Mouse (Mus musculus): ENCODE measurements around the gene Fignl2.

Fignl2 gene

DNA sequence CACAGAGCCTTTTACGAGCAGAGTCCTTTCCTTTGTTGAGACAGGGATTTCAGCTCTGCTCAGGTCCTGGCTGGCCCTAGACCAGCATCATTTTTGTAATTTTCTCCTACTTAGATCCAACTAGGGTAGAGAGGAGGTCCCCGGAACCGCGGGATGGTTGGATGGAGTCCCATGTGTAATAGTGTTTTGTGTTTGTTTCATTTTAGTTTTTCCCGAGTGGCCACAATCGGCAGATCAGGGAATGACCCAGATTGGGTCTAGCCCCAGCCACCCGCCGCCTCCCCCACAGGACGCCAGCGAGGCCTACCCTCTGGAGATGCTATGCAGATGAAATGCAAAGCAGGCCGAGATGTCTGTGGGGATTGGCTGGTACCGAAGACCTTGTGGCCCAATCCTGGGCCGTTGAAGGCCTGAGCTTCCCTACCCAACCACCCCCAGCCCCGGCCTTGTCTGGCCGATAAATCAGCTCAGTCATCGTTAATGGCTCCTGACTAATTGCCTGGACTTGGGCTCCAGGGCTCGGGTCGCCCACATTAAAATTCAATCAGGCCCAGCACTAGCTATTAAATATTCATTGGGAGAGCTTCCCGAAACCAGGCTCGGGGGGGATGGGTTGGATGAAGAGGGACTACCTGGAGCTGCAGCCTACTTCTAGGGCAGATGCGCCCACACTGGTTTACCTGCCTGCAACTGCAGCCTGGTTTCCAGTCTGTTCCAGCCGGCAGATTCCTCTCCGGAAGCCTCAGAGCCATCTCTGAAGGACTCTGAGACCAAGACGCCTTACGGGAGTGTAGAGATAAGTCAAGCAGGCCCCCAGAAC lies 14.7 kb upstream of the Fignl2 start:
- peak; percentile 75 to 92 for DNase-seq

DNA sequence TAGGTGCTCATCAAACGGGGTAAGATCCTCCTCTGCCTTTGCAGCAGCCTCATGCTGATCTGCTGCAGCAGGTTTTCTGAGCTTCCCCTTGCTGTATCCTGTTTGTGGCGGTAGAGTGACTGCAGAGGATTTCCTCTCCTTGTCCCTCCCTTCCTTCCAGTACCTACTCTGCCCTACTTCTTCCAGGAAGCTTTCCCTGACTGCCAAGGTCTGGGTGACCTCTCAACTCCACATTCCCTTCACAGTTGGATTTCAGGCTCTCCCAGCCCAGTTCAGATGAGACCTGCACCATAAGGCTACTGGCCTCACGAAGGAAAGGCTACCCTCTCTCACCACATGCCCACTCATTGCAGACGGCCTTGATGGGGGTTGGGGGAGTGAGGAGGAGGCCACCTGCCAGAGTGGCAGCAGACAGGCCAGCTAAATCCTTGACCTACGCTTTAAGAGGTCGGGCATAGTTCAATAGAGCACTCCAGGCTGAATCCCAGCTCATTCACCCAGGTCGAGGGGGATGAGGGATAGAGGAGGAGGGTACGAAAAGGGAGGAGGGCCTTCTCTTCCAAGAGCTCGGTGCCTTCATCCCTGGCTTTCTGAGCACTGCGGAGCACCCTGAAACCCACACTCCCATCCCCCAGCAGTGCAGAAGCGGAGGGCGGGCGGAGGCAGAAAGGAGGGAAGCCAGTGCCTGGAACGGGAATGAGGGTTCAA lies 13.9 kb upstream of the Fignl2 start:
- DNase-seq: peak in 1 of 2 experiments; percentile 58

- DNase-seq: no peak
Observed at GRCm38 (mm10) chr15:101091551-101091950, 13.2 kb upstream of the Fignl2 start.

DNA sequence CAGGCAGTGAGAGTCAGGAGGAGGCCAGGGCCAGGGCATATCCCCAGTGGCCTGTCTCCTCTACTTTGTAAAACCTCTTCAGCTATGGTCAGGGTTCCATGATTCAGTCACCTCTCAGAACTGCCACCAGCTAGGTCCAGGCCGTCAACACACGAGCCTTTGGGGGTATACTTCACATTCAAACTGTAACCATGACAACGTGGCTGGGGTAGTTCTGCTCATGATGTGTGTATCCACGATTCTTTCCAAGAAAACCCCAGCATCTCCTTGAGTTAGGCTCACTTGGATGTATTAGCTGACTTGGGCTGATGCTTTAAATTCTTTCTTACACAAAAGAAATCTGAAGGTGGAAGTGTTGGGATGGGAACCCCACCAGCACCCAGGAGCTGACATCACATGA lies 9.9 kb upstream of the Fignl2 start:
- no peak for DNase-seq

GRCm38 (mm10) chr15:101086956-101087355 lies 8.6 kb upstream of the Fignl2 start:
- peak; percentile 76 to 88 for DNase-seq

GRCm38 (mm10) chr15:101086451-101086850 lies 8.1 kb upstream of the Fignl2 start:
- DNase-seq: no peak

DNA sequence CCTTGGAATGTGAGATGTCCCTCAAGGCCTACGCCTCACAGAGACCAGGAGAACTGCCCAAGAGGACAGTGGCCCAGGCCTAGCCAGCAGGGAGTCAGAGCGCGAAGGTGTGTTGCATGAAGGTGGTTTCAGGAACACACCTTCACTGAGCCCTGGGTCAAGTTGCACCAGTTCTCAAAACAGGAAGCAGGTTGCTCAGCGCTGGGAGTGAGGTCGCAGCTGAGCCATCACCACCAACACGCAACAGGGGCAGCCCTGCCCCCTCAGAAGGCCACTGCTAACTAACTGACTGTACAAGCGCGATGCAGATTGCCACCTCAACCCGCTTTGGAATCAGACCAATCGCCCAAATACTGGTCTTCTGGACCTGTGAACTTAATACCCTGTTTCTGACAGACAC lies 6.1 kb upstream of the Fignl2 start:
- no peak for DNase-seq

DNA sequence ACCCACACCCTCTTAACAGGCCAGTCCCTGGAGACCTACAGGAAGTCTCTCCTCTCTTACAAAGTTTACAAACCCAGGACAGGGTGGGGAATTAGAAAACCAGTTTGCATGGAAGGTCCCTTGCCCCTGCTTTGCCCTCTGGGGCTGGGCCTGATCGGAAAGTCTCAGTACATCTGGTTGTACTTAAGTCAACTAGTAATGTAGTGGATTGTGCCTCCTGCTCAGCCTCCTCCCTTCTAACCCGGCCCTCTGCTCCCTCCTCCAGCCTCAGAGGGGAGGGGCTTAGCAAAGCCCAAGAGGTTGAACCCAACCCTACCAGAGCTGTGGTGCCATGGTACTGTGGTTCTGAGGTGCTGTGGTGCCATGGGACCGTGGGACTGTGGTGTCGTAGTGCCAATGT lies 3.9 kb upstream of the Fignl2 start:
- peak in 1 of 2 experiments; percentile 63 for DNase-seq

GRCm38 (mm10) chr15:101081035-101081548 lies 2.7 kb upstream of the Fignl2 start:
- DNase-seq: no peak

GRCm38 (mm10) chr15:101080031-101080520 lies 1.7 kb upstream of the Fignl2 start:
- no peak for DNase-seq

DNA sequence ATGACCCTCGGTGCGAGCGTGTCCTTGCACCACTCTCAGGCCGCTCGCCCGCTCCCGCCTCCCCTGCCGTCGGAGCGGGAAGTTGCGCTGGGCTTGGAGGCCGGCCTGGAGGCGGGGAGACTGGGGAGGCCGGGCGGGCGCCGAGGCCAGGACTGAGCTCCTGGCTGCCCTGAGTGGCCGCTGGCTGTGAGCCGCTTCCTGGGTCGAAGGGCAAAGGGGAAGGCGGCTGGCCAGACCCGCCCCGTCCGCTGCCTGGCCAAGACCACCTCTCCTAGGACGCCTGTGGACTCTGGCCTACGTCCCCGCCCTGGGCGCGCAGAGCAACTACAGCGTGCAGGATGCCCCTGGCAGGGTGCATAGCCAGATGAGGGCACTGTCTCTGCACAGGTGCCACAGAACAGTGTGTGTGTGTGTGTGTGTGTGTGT lies 377 bp upstream of the Fignl2 start:
- DNase-seq: peak; percentile 93 to 98

GRCm38 (mm10) chr15:101077001-101077812 lies 1.2 kb downstream of the Fignl2 start:
- peak; percentile 46 to 62 for DNase-seq

DNA sequence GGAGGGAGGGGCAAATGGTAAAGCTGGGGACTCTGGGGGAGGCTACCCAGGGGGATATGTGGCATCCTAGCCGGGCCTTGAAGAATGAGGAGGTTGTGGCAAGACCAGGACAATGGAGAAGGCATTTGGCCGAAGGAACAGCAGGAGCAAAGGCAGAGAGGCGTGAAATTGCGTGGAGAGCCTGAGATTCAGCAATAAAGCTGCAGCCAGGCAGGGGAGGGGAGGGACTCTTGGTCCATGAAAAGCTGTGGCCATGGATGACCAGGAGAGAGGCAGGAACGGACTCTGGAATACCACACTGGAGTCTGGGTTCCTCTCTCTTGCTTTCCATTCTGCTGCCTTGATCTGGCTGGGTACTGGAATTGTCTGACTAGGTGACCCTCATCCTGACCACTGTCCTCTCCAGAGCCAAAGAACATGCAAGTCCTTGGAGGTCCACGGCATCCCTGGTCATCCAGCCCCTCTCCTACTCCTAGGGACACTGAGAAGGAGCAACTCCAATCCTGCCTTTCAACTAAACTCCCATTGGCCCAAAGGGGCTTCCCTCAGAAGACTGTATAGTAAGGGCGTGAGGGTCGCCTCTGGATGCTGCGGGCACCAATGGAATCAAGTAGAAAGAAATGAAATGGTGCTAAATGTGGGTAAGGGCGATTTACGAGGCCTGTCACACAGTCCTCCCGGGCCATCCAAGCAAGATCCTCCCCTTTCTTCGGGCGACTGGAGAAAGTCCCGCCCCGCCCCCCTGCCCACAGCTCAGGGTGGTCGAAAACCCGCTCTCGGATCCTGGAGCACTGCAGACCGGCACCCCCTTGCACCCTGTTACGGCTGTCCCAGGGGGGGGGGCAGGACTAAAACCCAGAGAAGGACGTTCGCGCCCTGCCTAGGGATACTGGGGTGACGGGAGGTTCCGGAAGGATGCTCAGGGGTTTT lies 2.0 kb downstream of the Fignl2 start:
- peak; percentile 54 to 74 for DNase-seq

DNA sequence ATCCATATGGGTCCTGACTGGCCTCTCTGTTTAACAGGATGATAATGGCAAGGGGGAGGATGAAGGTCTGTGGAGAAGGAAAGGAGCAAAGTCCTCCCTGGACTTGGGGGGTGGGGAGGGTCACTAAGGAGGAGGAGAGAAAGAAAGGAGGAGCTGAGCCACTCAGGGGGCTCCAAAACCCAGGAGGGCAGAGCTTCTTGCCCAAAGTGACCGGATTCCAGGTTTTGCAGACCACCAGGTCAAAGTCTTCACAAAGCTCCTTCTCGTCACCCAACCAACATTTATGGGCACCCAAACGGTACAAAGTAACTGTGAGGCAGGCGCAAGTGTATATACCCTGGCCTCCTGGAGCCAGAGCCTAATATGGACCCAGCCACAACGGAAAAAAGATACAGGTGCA lies 2.7 kb downstream of the Fignl2 start:
- peak; percentile 44 to 72 for DNase-seq

GRCm38 (mm10) chr15:101075150-101075549 lies 3.2 kb downstream of the Fignl2 start:
- peak; percentile 86 to 90 for DNase-seq

DNA sequence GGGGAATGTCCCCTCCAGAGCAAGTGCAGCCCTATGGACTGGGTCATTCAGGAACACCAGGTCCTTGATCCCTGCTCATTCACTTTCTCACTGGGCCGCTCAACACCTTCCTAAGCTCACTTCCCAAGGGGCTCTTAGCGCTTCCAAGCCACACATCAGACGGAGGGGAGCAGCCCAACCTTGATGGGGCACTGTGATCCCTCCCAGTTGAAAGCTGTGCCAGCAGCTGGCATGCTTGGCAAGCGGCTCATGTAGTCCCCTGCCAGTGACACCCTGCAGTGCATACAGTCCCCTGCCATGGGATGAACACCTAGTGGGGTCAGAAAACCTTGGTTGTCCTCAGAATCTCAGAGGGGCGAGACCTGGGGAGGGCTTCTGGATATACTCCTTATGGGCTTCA lies 4.3 kb downstream of the Fignl2 start:
- no peak for DNase-seq

- DNase-seq: peak in 1 of 2 experiments; percentile 32
Observed at GRCm38 (mm10) chr15:101072736-101073135, 5.6 kb downstream of the Fignl2 start.

GRCm38 (mm10) chr15:101070762-101071161 lies 7.6 kb downstream of the Fignl2 start:
- DNase-seq: peak; percentile 68 to 89

- DNase-seq: peak; percentile 83 to 92
Observed at GRCm38 (mm10) chr15:101069641-101070190, 8.7 kb downstream of the Fignl2 start.

GRCm38 (mm10) chr15:101068671-101069070 lies 9.7 kb downstream of the Fignl2 start:
- peak; percentile 34 to 74 for DNase-seq

- peak; percentile 63 to 81 for DNase-seq
Observed at GRCm38 (mm10) chr15:101068029-101068428, 10.3 kb downstream of the Fignl2 start.

Measured in kidney, postnatal 25 days (tissue).